Mouse (Mus musculus) ES-E14 (cell line): ENCODE measurements around the gene Ccdc137. TPM values are rescaled to one million over a fixed set of nuclear protein-coding genes. Genes with fewer than 3 reads are reported as not detected.

Experiments
- DNase-seq: peaks from one replicate; pipeline ENCODE4 v3.0.0-alpha.2; 2013; ENCODE audit warnings: low read depth, low spot score
- H3K27ac ChIP-seq: 2 replicates; pipeline ENCODE4 v1.5.1; 2012; ENCODE audit warnings: low read depth, mild to moderate bottlenecking, low read length, moderate library complexity, mixed read lengths; ENCODE audit not compliant: poor library complexity, insufficient read depth, severe bottlenecking
- H3K36me3 ChIP-seq: 2 replicates; pipeline ENCODE4 v1.6.1; 2012; ENCODE audit warnings: mild to moderate bottlenecking, low read length, moderate library complexity, mixed read lengths; ENCODE audit not compliant: control insufficient read depth, poor library complexity, insufficient read depth, severe bottlenecking
- H3K4me1 ChIP-seq, 2 experiments: fragments of 150-350 bp in 1 of 2; sonication (generic) in 1 of 2; 2 replicates each; pipeline ENCODE4 v1.6.1; 2012; ENCODE audit warnings: low read length in 2 of 2, mild to moderate bottlenecking in 1 of 2, mixed read lengths in 1 of 2; ENCODE audit not compliant: control insufficient read depth in 2 of 2, insufficient read depth in 2 of 2, poor library complexity in 1 of 2
- H3K4me3 ChIP-seq, 2 experiments: fragments of 150-350 bp in 1 of 2; sonication (generic) in 1 of 2; 2 replicates each; pipeline ENCODE4 v1.5.1; 2012; ENCODE audit warnings: low read length in 2 of 2, low read depth in 1 of 2, mild to moderate bottlenecking in 1 of 2, mixed read lengths in 1 of 2; ENCODE audit not compliant: insufficient read depth in 1 of 2, poor library complexity in 1 of 2, severe bottlenecking in 1 of 2
- H3K9ac ChIP-seq: 2 replicates; pipeline ENCODE4 v1.6.1; 2012; ENCODE audit warnings: low read depth, mild to moderate bottlenecking, low read length, mixed read lengths; ENCODE audit not compliant: poor library complexity, insufficient read depth, severe bottlenecking
- H3K9me3 ChIP-seq: fragments of 150-350 bp; sonication (generic); 2 replicates; pipeline ENCODE4 v1.6.1; 2012; ENCODE audit warnings: low read depth, mild to moderate bottlenecking, low read length; ENCODE audit not compliant: control insufficient read depth, insufficient read depth
- CHD2 ChIP-seq: IDR thresholded peaks from 2 replicates; pipeline ENCODE4 v1.6.1; 2014; ENCODE audit warnings: mild to moderate bottlenecking, low read depth, low read length, inconsistent platforms
- HCFC1 ChIP-seq: IDR thresholded peaks from 2 replicates; pipeline ENCODE4 v1.6.1; 2012; ENCODE audit warnings: low read length, inconsistent platforms, borderline replicate concordance; ENCODE audit not compliant: insufficient read depth
- MAFK ChIP-seq: IDR thresholded peaks from 2 replicates; pipeline ENCODE4 v1.6.1; 2014; ENCODE audit warnings: mild to moderate bottlenecking, low read depth, low read length, inconsistent platforms; ENCODE audit not compliant: insufficient read depth
- ZC3H11A ChIP-seq: IDR thresholded peaks from 2 replicates; pipeline ENCODE4 v1.6.1; 2012; ENCODE audit warnings: low read depth, mild to moderate bottlenecking, inconsistent platforms, low read length, borderline replicate concordance
- ZNF384 ChIP-seq: IDR thresholded peaks from 2 replicates; pipeline ENCODE4 v1.6.1; 2012; ENCODE audit warnings: low read depth, low read length, inconsistent platforms
- in situ Hi-C, 2 experiments: fragments of 600-800 bp; cut with MboI; formaldehyde crosslinking; loops; one replicate each; pipeline ENCODE4 v1.15.1; 2025; ENCODE audit warnings: low sequenced_read_pairs in 2 of 2, inconsistent platforms in 1 of 2; ENCODE audit not compliant: unreplicated experiment in 2 of 2
- total RNA-seq: library from RNA; depleted of rRNA; stranded (reverse); fragments of 300-350 nt; gene quantifications from 2 replicates; pipeline ENCODE4 v1.2.3, GENCODE M21; 2012

Ccdc137 gene
- total RNA-seq, 1 experiment: 24.6 TPM

DNA sequence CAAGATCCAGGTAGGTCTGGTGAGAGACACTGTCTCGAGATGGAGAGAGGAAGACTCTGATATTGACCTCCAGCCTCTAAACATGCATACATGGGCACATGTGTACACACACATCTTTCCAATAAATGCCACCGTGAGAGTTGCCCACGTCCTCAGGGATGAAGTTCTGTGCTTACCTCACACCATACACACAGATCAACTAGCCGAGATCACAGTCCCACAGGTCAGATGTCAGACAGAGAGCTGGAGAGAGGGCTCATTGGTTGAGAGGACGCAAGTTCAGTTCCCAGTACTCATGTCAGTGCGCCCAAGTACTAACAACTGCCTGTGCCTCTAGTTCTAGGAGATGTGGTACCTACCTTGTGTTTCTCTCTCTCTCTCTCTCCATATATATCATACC lies 43.1 kb downstream of the Ccdc137 start:
- no peak for DNase-seq
- no peaks in the 10 kb centered on the region for H3K9me3 ChIP-seq

GRCm38 (mm10) chr11:120501701-120502100 lies 43.8 kb downstream of the Ccdc137 start:
- Histone ChIP-seq H3K9ac (no peak overlapping the region), H3K4me3 (no peak overlapping the region), H3K4me1 (peaks cover 0 to 2% of the 10 kb centered on the region in 2 experiments; a peak in 1 of 4 replicates), H3K36me3 (peaks cover 15% of the 10 kb centered on the region), H3K27ac (no peak overlapping the region), H3K9me3 (no peaks in the 10 kb centered on the region)
- no peak for DNase-seq
- TF ChIP-seq HCFC1 (no peak), MAFK (no peak), CHD2 (no peak), ZC3H11A (no peak), ZNF384 (no peak)
- in situ Hi-C loops: no loop called here

More for the DNA sequence above, 43.1 kb downstream of the Ccdc137 start:
- H3K27ac ChIP-seq: no peak overlapping the region
- no peak overlapping the region for H3K9ac ChIP-seq
- no peak for TF ChIP-seq ZC3H11A
- H3K36me3 ChIP-seq: peaks cover 19% of the 10 kb centered on the region
- no peak overlapping the region for H3K4me3 ChIP-seq
- in situ Hi-C loops: no loop called here
- peaks cover 0 to 2% of the 10 kb centered on the region in 2 experiments; a peak in 1 of 4 replicates for H3K4me1 ChIP-seq

DNA sequence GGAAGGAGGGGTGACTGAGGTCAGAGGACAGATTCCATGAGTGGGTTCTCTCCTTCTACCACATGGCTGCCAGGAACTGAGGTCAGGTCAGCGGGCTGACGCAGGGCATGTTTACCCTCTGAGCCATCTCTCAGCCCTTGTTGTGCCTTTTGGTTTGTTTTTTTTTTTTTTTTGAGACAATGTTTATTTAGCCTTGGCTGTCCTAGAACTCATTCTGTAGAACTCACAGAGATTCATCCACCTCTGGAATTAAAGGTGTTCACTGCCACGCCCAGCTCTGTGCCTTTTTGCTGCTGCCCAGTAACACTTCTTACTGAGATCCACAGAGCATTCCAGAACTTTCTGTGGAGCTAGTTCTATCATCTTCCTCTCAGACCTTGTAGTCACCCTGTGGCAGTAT lies 47.7 kb downstream of the Ccdc137 start:
- in situ Hi-C loops: no loop called here
- TF ChIP-seq CHD2: no peak
- no peak for DNase-seq
- H3K36me3 ChIP-seq: no peaks in the 10 kb centered on the region
- no peaks in the 10 kb centered on the region for H3K9me3 ChIP-seq
- no peak overlapping the region for H3K9ac ChIP-seq
- no peak overlapping the region for H3K27ac ChIP-seq
- peaks cover 0 to 2% of the 10 kb centered on the region in 2 experiments; a peak in 1 of 4 replicates for H3K4me1 ChIP-seq
- H3K4me3 ChIP-seq: no peak overlapping the region

- DNase-seq: no peak
- Histone ChIP-seq H3K36me3 (no peaks in the 10 kb centered on the region), H3K4me1 (peaks cover 0 to 2% of the 10 kb centered on the region in 2 experiments; a peak in 1 of 4 replicates), H3K9ac (no peak overlapping the region), H3K9me3 (no peaks in the 10 kb centered on the region), H3K4me3 (no peak overlapping the region), H3K27ac (no peak overlapping the region)
- in situ Hi-C loops: no loop called here
- no peak for TF ChIP-seq ZNF384
- no peak for TF ChIP-seq CHD2
Observed at GRCm38 (mm10) chr11:120506899-120507298, 49.0 kb downstream of the Ccdc137 start.

DNA sequence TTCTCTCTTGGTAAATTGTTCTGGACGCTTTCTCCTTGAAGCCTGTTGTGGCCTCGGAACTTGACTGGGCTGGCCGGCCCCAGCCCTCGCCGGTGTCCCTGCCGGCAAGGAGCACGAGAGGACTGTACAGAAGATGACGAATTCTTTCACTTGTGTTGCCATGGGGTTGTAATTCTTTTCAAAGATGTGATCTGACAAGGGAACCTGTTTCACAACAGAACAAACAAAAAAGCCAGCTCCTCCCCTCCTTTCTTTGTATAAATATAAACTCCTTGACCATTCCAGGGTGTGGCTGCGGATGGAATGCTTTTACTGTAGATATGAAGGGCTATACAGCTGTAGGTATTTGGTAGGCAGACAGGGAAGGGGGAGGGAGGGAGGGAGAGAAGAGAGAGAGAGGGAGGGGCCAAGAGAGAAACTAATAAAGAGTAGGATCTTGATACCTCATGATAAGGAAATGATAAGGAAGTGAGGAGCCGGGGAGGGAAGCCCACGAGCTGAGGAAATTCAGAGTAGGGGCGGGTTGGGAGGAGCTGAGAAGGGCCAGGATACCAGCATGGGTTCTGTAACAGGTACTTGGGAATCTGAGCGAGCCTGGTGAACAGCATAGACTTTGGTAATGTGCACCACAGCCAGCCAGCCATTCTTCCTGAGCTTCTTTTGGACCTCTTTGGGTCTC lies 49.8 kb downstream of the Ccdc137 start:
- Histone ChIP-seq H3K27ac (no peak overlapping the region), H3K9ac (no peak overlapping the region), H3K4me3 (no peak overlapping the region), H3K4me1 (peaks cover 0 to 2% of the 10 kb centered on the region in 2 experiments; a peak in 1 of 4 replicates), H3K36me3 (no peaks in the 10 kb centered on the region), H3K9me3 (no peaks in the 10 kb centered on the region)
- no peak for TF ChIP-seq MAFK
- no peak for TF ChIP-seq CHD2
- TF ChIP-seq ZNF384: no peak
- no peak for TF ChIP-seq HCFC1
- no peak for TF ChIP-seq ZC3H11A
- in situ Hi-C loops: no loop called here
- no peak for DNase-seq
